Mouse (Mus musculus) kidney, postnatal 0 days (tissue): ENCODE results near the gene Ticrr. TPM values are rescaled to one million over a fixed set of nuclear protein-coding genes. Genes with fewer than 3 reads are reported as not detected.

Experiments
- ATAC-seq: fragments of 200-750 bp; cut with Nextera tagmentation; replicated peaks from 2 replicates; pipeline ENCODE4 v1.8.0; 2017; ENCODE audit warnings: low read depth, moderate number of reproducible peaks, moderate TSS enrichment, moderate library complexity; ENCODE audit not compliant: low FRiP score
- DNase-seq: peaks from one replicate; pipeline ENCODE4 v3.0.0-alpha.2; 2016; ENCODE audit warnings: low spot score
- H3K27ac ChIP-seq: fragments of 300-500 bp; sonication (generic); 2 replicates; pipeline ENCODE4 v1.5.1; 2014; ENCODE audit warnings: mild to moderate bottlenecking
- H3K27me3 ChIP-seq: fragments of 300-500 bp; sonication (generic); 2 replicates; pipeline ENCODE4 v1.6.1; 2014; ENCODE audit warnings: low read length, mixed read lengths; ENCODE audit not compliant: insufficient read depth
- H3K36me3 ChIP-seq: fragments of 300-500 bp; sonication (generic); 2 replicates; pipeline ENCODE4 v1.6.1; 2014; ENCODE audit warnings: low read length, mixed read lengths; ENCODE audit not compliant: insufficient read depth
- H3K4me1 ChIP-seq: fragments of 300-500 bp; sonication (generic); replicated peaks from 2 replicates; pipeline ENCODE4 v1.6.1; 2014; ENCODE audit warnings: antibody characterized with exemption, low read length, mixed read lengths; ENCODE audit not compliant: insufficient read depth
- H3K4me2 ChIP-seq: fragments of 300-500 bp; sonication (generic); 2 replicates; pipeline ENCODE4 v1.6.1; 2014; ENCODE audit warnings: mild to moderate bottlenecking, low read length, moderate library complexity, mixed read lengths
- H3K4me3 ChIP-seq: fragments of 300-500 bp; sonication (generic); replicated peaks from 2 replicates; pipeline ENCODE4 v1.5.1; 2014; ENCODE audit warnings: low read depth, low read length
- H3K9ac ChIP-seq: fragments of 300-500 bp; sonication (generic); 2 replicates; pipeline ENCODE4 v1.6.1; 2014; ENCODE audit warnings: low read depth, low read length
- H3K9me3 ChIP-seq: fragments of 300-500 bp; sonication (generic); replicated peaks from 2 replicates; pipeline ENCODE4 v1.6.1; 2016; ENCODE audit warnings: low read length, inconsistent platforms, mixed read lengths
- CTCF ChIP-seq: IDR thresholded peaks from 2 replicates; pipeline ENCODE4 v1.5.1; 2016; ENCODE audit warnings: antibody characterized with exemption, low read depth, mild to moderate bottlenecking, moderate library complexity
- WGBS: fragments of 180-500 bp; shearing (Covaris S2); extraction: QIAGEN DNeasy Blood & Tissue Kit; methylation state at CpG from one replicate; pipeline ENCODE4 v1.1.7; 2014; 5-methylcytosine and 5-hydroxymethylcytosine counted together
- polyA plus RNA-seq: library from polyadenylated mRNA; unstranded; fragments of >200 nt; fragmentation: Nextera tagmentation; extraction: Ambion mirVana; gene quantifications from 2 replicates; pipeline ENCODE4 v1.2.1, GENCODE M21; 2015

Gene Ticrr
- polyA plus RNA-seq, 1 experiment from 2014 or later = 3.1 TPM

- H3K9me3 ChIP-seq = no peaks in the 10 kb centered on the region
- no peak overlapping the region for H3K9ac ChIP-seq
- no peak overlapping the region for H3K4me2 ChIP-seq
- H3K4me3 ChIP-seq = no peak overlapping the region
- peaks cover 20% of the 10 kb centered on the region; the same call in 1 of the 2 replicates for H3K36me3 ChIP-seq
- peak; percentile 41; the same call in 1 of the 2 replicates for TF ChIP-seq CTCF
- DNase-seq (no peak), ATAC-seq (no peak)
- no peaks in the 10 kb centered on the region for H3K27me3 ChIP-seq
- no peaks in the 10 kb centered on the region for H3K4me1 ChIP-seq
- H3K27ac ChIP-seq = no peak overlapping the region
These were observed 6.7 kb downstream of the Ticrr start for GRCm38 (mm10) chr7:79666690-79667089.

GRCm38 (mm10) chr7:79670900-79671604 lies 11.1 kb downstream of the Ticrr start:
- no peaks in the 10 kb centered on the region for H3K27me3 ChIP-seq
- peaks cover 26% of the 10 kb centered on the region for H3K36me3 ChIP-seq
- ATAC-seq (no peak), DNase-seq (no peak)
- H3K9ac ChIP-seq = no peak overlapping the region
- 92% methylated on average over 4 of the region's 4 CpGs for WGBS
- TF ChIP-seq CTCF = no peak
- no peak overlapping the region for H3K4me2 ChIP-seq
- no peak overlapping the region for H3K27ac ChIP-seq
- H3K4me1 ChIP-seq = no peaks in the 10 kb centered on the region
- no peaks in the 10 kb centered on the region for H3K9me3 ChIP-seq
- no peak overlapping the region for H3K4me3 ChIP-seq

- no peak overlapping the region for H3K4me2 ChIP-seq
- peaks cover 44% of the 10 kb centered on the region for H3K36me3 ChIP-seq
- H3K4me1 ChIP-seq = no peaks in the 10 kb centered on the region
- TF ChIP-seq CTCF = peak; percentile 62
- DNase-seq (peak; percentile 22), ATAC-seq (no peak)
- no peaks in the 10 kb centered on the region for H3K9me3 ChIP-seq
- H3K27ac ChIP-seq = no peak overlapping the region
- no peak overlapping the region for H3K9ac ChIP-seq
- no peaks in the 10 kb centered on the region for H3K27me3 ChIP-seq
- H3K4me3 ChIP-seq = no peak overlapping the region
These were observed 19.2 kb downstream of the Ticrr start for GRCm38 (mm10) chr7:79679186-79679585.

- Histone ChIP-seq H3K27me3 (no peaks in the 10 kb centered on the region), H3K9ac (no peak overlapping the region), H3K4me2 (no peak overlapping the region), H3K9me3 (no peaks in the 10 kb centered on the region), H3K27ac (no peak overlapping the region), H3K36me3 (peaks cover 41% of the 10 kb centered on the region), H3K4me1 (no peaks in the 10 kb centered on the region), H3K4me3 (no peak overlapping the region)
- 96% methylated on average over 2 of the region's 2 CpGs for WGBS
- no peak for ATAC-seq
- DNase-seq = no peak
- TF ChIP-seq CTCF = no peak
These were observed 20.2 kb downstream of the Ticrr start for GRCm38 (mm10) chr7:79680231-79680630.

- Histone ChIP-seq H3K36me3 (peaks cover 75% of the 10 kb centered on the region), H3K4me3 (no peak overlapping the region), H3K4me1 (no peaks in the 10 kb centered on the region), H3K27ac (no peak overlapping the region), H3K9ac (no peak overlapping the region), H3K27me3 (no peaks in the 10 kb centered on the region), H3K9me3 (no peaks in the 10 kb centered on the region), H3K4me2 (no peak overlapping the region)
- WGBS = 80% methylated on average over 8 of the region's 8 CpGs
- DNase-seq = no peak
- TF ChIP-seq CTCF = no peak
- no peak for ATAC-seq
These were observed 36.5 kb downstream of the Ticrr start for GRCm38 (mm10) chr7:79696495-79696894.

GRCm38 (mm10) chr7:79702755-79703154 lies 42.8 kb downstream of the Ticrr start:
- 88% methylated on average over 16 of the region's 16 CpGs for WGBS
- Histone ChIP-seq H3K27me3 (no peaks in the 10 kb centered on the region), H3K4me3 (no peak overlapping the region), H3K9me3 (no peaks in the 10 kb centered on the region), H3K4me2 (no peak overlapping the region), H3K36me3 (peaks cover 52% of the 10 kb centered on the region), H3K9ac (no peak overlapping the region), H3K4me1 (no peaks in the 10 kb centered on the region), H3K27ac (no peak overlapping the region)
- ATAC-seq = no peak
- TF ChIP-seq CTCF = no peak
- no peak for DNase-seq

GRCm38 (mm10) chr7:79705210-79705609 lies 45.2 kb downstream of the Ticrr start:
- Histone ChIP-seq H3K9ac (no peak overlapping the region), H3K27ac (no peak overlapping the region), H3K4me2 (no peak overlapping the region), H3K9me3 (no peaks in the 10 kb centered on the region), H3K4me1 (no peaks in the 10 kb centered on the region), H3K4me3 (no peak overlapping the region), H3K27me3 (no peaks in the 10 kb centered on the region), H3K36me3 (peaks cover 33% of the 10 kb centered on the region)
- DNase-seq (no peak), ATAC-seq (no peak)
- TF ChIP-seq CTCF = no peak
- WGBS = 80% methylated on average over 5 of the region's 5 CpGs
